Mouse (Mus musculus): ENCODE results near the gene Brdt. TPM values are rescaled to one million over a fixed set of nuclear protein-coding genes. Genes with fewer than 3 reads are reported as not detected.

Brdt gene
- polyA plus RNA-seq, 1 experiment: 103 TPM

GRCm38 (mm10) chr5:107389373-107389772 lies 58.4 kb downstream of the Brdt start:
- H3K27ac ChIP-seq (ENCODE audit: control insufficient read depth, insufficient read depth, low read depth, low read length): no peak overlapping the region
- no peaks in the 10 kb centered on the region for H3K27me3 ChIP-seq (ENCODE audit: control insufficient read depth, insufficient read depth, low read length)
- no peak for TF ChIP-seq CTCF (IDR thresholded peaks at IDR 0.05; ENCODE audit: control insufficient read depth, insufficient read depth, insufficient replicate concordance, low read depth, low read length)
- no peak for TF ChIP-seq POLR2A (IDR thresholded peaks at IDR 0.05; ENCODE audit: control insufficient read depth, low read depth, low read length)
- no peaks in the 10 kb centered on the region for H3K4me1 ChIP-seq (ENCODE audit: control insufficient read depth, insufficient read depth, low read length)
- no peak overlapping the region for H3K4me3 ChIP-seq (ENCODE audit: control insufficient read depth, low read depth, low read length)
- H3K36me3 ChIP-seq (ENCODE audit: control insufficient read depth, insufficient read depth, low read length): no peaks in the 10 kb centered on the region; the same call in 1 of the 2 replicates

- Histone ChIP-seq H3K4me3 (ENCODE audit: control insufficient read depth, low read depth, low read length) (no peak overlapping the region), H3K27ac (ENCODE audit: control insufficient read depth, insufficient read depth, low read depth, low read length) (no peak overlapping the region), H3K4me1 (ENCODE audit: control insufficient read depth, insufficient read depth, low read length) (no peaks in the 10 kb centered on the region), H3K36me3 (ENCODE audit: control insufficient read depth, insufficient read depth, low read length) (no peaks in the 10 kb centered on the region), H3K27me3 (ENCODE audit: control insufficient read depth, insufficient read depth, low read length) (no peaks in the 10 kb centered on the region)
- TF ChIP-seq POLR2A (IDR thresholded peaks at IDR 0.05; ENCODE audit: control insufficient read depth, low read depth, low read length): no peak
- TF ChIP-seq CTCF (IDR thresholded peaks at IDR 0.05; ENCODE audit: control insufficient read depth, insufficient read depth, insufficient replicate concordance, low read depth, low read length): no peak
These were observed 63.5 kb downstream of the Brdt start for GRCm38 (mm10) chr5:107394437-107394836.

GRCm38 (mm10) chr5:107402436-107402835 lies 71.5 kb downstream of the Brdt start, which contains the start of gene Ephx4:
TSS of gene Ephx4 (plus strand) at chr5:107402736.
- no peaks in the 10 kb centered on the region; the same call in 1 of the 2 replicates for H3K27me3 ChIP-seq (ENCODE audit: control insufficient read depth, insufficient read depth, low read length)
- TF ChIP-seq POLR2A (IDR thresholded peaks at IDR 0.05; ENCODE audit: control insufficient read depth, low read depth, low read length) (no peak), CTCF (IDR thresholded peaks at IDR 0.05; ENCODE audit: control insufficient read depth, insufficient read depth, insufficient replicate concordance, low read depth, low read length) (no peak)
- peaks cover 6% of the 10 kb centered on the region for H3K4me1 ChIP-seq (ENCODE audit: control insufficient read depth, insufficient read depth, low read length)
- no peak within 1 kb of the TSS for H3K27ac ChIP-seq (ENCODE audit: control insufficient read depth, insufficient read depth, low read depth, low read length)
- H3K36me3 ChIP-seq (ENCODE audit: control insufficient read depth, insufficient read depth, low read length): no peaks in the 10 kb centered on the region
- H3K4me3 ChIP-seq (ENCODE audit: control insufficient read depth, low read depth, low read length): peak within 1 kb of the TSS; percentile 78

GRCm38 (mm10) chr5:107403011-107403946 lies 72.3 kb downstream of the Brdt start:
- Histone ChIP-seq H3K36me3 (ENCODE audit: control insufficient read depth, insufficient read depth, low read length) (no peaks in the 10 kb centered on the region), H3K27me3 (ENCODE audit: control insufficient read depth, insufficient read depth, low read length) (no peaks in the 10 kb centered on the region; the same call in 1 of the 2 replicates), H3K27ac (ENCODE audit: control insufficient read depth, insufficient read depth, low read depth, low read length) (no peak overlapping the region), H3K4me1 (ENCODE audit: control insufficient read depth, insufficient read depth, low read length) (peaks cover 6% of the 10 kb centered on the region), H3K4me3 (ENCODE audit: control insufficient read depth, low read depth, low read length) (peak overlapping the region; percentile 78)
- TF ChIP-seq CTCF (IDR thresholded peaks at IDR 0.05; ENCODE audit: control insufficient read depth, insufficient read depth, insufficient replicate concordance, low read depth, low read length): no peak
- no peak for TF ChIP-seq POLR2A (IDR thresholded peaks at IDR 0.05; ENCODE audit: control insufficient read depth, low read depth, low read length)

GRCm38 (mm10) chr5:107403947-107404684 lies 73.2 kb downstream of the Brdt start:
- Histone ChIP-seq H3K27me3 (ENCODE audit: control insufficient read depth, insufficient read depth, low read length) (no peaks in the 10 kb centered on the region; the same call in 1 of the 2 replicates), H3K4me3 (ENCODE audit: control insufficient read depth, low read depth, low read length) (peak overlapping the region; percentile 78), H3K4me1 (ENCODE audit: control insufficient read depth, insufficient read depth, low read length) (peaks cover 6% of the 10 kb centered on the region), H3K36me3 (ENCODE audit: control insufficient read depth, insufficient read depth, low read length) (no peaks in the 10 kb centered on the region), H3K27ac (ENCODE audit: control insufficient read depth, insufficient read depth, low read depth, low read length) (no peak overlapping the region)
- TF ChIP-seq CTCF (IDR thresholded peaks at IDR 0.05; ENCODE audit: control insufficient read depth, insufficient read depth, insufficient replicate concordance, low read depth, low read length) (no peak), POLR2A (IDR thresholded peaks at IDR 0.05; ENCODE audit: control insufficient read depth, low read depth, low read length) (no peak)

DNA sequence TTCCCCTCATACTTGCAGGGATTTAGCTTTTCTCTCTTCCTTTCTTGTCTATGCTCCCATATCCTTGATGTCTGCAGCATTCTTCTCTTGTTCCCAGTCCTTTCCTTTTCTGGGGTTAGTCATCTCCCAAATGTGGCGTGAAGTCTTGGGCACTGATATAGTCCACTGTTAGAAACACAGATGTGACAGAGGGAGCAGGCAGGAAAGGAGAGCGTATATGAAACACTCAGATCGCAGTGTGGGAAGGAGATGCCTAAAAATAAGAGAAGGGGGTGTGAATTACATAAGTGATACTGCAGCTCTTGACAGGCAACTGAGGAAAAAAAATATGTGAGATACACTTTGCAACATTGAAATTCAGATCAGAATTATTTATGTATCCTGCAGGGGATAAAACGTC lies 74.4 kb downstream of the Brdt start:
- Histone ChIP-seq H3K27me3 (ENCODE audit: control insufficient read depth, insufficient read depth, low read length) (no peaks in the 10 kb centered on the region; the same call in 1 of the 2 replicates), H3K4me3 (ENCODE audit: control insufficient read depth, low read depth, low read length) (no peak overlapping the region), H3K4me1 (ENCODE audit: control insufficient read depth, insufficient read depth, low read length) (peaks cover 6% of the 10 kb centered on the region), H3K36me3 (ENCODE audit: control insufficient read depth, insufficient read depth, low read length) (no peaks in the 10 kb centered on the region), H3K27ac (ENCODE audit: control insufficient read depth, insufficient read depth, low read depth, low read length) (no peak overlapping the region)
- TF ChIP-seq CTCF (IDR thresholded peaks at IDR 0.05; ENCODE audit: control insufficient read depth, insufficient read depth, insufficient replicate concordance, low read depth, low read length) (no peak), POLR2A (IDR thresholded peaks at IDR 0.05; ENCODE audit: control insufficient read depth, low read depth, low read length) (no peak)

DNA sequence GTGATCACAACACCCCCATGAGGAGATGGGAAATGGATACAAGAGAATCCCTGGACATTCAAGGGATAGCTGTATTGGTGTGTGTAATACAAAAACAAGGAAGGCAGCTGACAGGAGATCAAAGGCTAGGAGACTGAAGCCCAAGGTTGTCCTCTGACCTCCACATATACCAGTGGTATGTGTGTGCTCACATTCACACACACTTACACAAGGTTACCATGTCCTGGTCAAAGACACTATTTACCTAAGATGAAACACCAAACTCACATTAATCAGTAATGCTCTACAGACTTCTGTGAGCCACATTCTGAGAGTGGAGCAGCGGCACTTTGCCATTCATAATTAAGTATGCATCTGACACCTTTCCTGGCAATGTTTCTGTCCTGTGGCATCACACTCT lies 79.3 kb downstream of the Brdt start:
- Histone ChIP-seq H3K27me3 (ENCODE audit: control insufficient read depth, insufficient read depth, low read length) (no peaks in the 10 kb centered on the region), H3K4me3 (ENCODE audit: control insufficient read depth, low read depth, low read length) (no peak overlapping the region), H3K27ac (ENCODE audit: control insufficient read depth, insufficient read depth, low read depth, low read length) (no peak overlapping the region), H3K4me1 (ENCODE audit: control insufficient read depth, insufficient read depth, low read length) (no peaks in the 10 kb centered on the region), H3K36me3 (ENCODE audit: control insufficient read depth, insufficient read depth, low read length) (no peaks in the 10 kb centered on the region)
- TF ChIP-seq CTCF (IDR thresholded peaks at IDR 0.05; ENCODE audit: control insufficient read depth, insufficient read depth, insufficient replicate concordance, low read depth, low read length) (no peak), POLR2A (IDR thresholded peaks at IDR 0.05; ENCODE audit: control insufficient read depth, low read depth, low read length) (no peak)

All from testis, adult 2 months (tissue).